Mouse (Mus musculus): ENCODE data around the gene Gm4567. TPM values are rescaled to one million over a fixed set of nuclear protein-coding genes. Genes with fewer than 3 reads are reported as not detected.

Gm4567 gene
- polyA plus RNA-seq (2014; fragmentation: Illumina TruSeq; extraction: RNeasy Lipid Tissue Mini Kit (QIAGEN cat#74804); ENCODE audit: low read depth, low replicate concordance): not detected

DNA sequence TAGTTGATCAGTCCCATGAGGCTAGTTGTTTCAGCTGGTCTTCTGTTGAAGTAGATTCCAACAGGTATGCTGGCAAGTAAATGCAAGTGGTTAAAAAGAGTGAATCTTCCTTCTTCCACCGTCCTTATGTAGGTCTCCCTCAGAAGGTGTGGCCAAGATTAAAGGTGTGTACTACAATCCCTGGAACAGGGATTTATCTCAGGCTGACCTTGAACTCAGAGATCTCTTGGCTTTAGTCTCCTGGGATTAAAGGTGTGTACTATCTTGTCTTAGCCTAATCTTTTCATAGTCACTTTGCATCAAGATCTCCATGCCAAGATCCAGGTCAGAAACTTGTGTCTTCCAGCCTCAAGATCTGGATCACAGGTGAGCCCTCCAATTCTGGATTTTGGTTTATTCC, at the start of gene Gm4567:
Gene Gm4567 (minus strand): TSS at position 101 of the 400 bp plus-strand sequence.

DNA sequence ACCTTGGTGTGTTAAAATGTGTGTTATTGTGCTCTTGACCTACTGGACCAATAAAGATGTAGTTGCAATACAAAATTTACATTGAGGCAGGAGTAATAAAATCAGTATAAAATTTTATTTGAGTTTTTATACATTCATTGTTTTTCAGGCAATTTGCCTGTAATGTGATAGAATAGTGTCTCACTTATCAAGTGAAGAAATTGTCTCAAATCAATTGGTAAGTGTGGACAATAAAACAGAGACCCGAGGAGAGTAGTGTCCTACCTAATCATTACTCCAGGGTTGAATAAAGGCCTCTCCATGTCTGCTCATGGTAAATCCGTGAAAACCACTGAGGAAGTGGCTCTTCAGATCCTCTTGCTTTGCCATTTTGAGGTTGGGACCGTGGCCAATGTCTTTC, 41.9 kb upstream of the Gm4567 start, which contains the start of gene Vmn1r157:
Gene Vmn1r157 (plus strand): TSS at position 301 of the 400 bp plus-strand sequence.

DNA sequence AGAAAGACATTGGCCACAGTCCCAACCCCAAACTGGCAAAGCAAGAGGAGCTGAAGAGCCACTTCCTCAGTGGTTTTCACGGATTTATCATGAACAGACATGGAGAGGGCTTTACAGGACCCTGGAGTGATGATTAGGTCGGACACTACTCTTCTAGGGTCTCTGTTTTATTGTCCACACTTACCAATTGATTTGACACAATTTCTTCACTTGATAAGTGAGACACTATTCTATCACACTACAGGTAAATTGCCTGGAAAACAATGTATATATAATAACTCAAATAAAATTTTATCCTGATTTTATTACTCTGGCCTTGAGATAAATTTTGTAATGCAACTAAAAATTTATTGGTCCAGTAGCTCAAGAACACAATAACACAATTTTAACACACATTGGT, 27.3 kb downstream of the Gm4567 start, which contains the start of gene Gm8693:
Gene Gm8693 (minus strand): TSS at position 101 of the 400 bp plus-strand sequence.

Other genes with a start within 250 kb of the Gm4567 start
- not detected for gene Vmn1r151, start 220.0 kb downstream of the Gm4567 start, polyA plus RNA-seq (2014; fragmentation: Illumina TruSeq; extraction: RNeasy Lipid Tissue Mini Kit (QIAGEN cat#74804); ENCODE audit: low read depth, low replicate concordance)
- not detected for gene Vmn1r152, start 196.7 kb downstream of the Gm4567 start, polyA plus RNA-seq (2014; fragmentation: Illumina TruSeq; extraction: RNeasy Lipid Tissue Mini Kit (QIAGEN cat#74804); ENCODE audit: low read depth, low replicate concordance)
- gene Gm8677, start 184.8 kb downstream of the Gm4567 start, polyA plus RNA-seq (2014; fragmentation: Illumina TruSeq; extraction: RNeasy Lipid Tissue Mini Kit (QIAGEN cat#74804); ENCODE audit: low read depth, low replicate concordance): not detected
- gene Gm4201, start 154.4 kb downstream of the Gm4567 start, polyA plus RNA-seq (2014; fragmentation: Illumina TruSeq; extraction: RNeasy Lipid Tissue Mini Kit (QIAGEN cat#74804); ENCODE audit: low read depth, low replicate concordance): not detected
- gene Gm4565, start 131.6 kb downstream of the Gm4567 start, polyA plus RNA-seq (2014; fragmentation: Illumina TruSeq; extraction: RNeasy Lipid Tissue Mini Kit (QIAGEN cat#74804); ENCODE audit: low read depth, low replicate concordance): not detected
- not detected for gene Vmn1r155, start 61.7 kb downstream of the Gm4567 start, polyA plus RNA-seq (2014; fragmentation: Illumina TruSeq; extraction: RNeasy Lipid Tissue Mini Kit (QIAGEN cat#74804); ENCODE audit: low read depth, low replicate concordance)
- not detected for gene Gm8693, start 27.4 kb downstream of the Gm4567 start, polyA plus RNA-seq (2014; fragmentation: Illumina TruSeq; extraction: RNeasy Lipid Tissue Mini Kit (QIAGEN cat#74804); ENCODE audit: low read depth, low replicate concordance)
- not detected for gene Vmn1r157, start 42.0 kb upstream of the Gm4567 start, polyA plus RNA-seq (2014; fragmentation: Illumina TruSeq; extraction: RNeasy Lipid Tissue Mini Kit (QIAGEN cat#74804); ENCODE audit: low read depth, low replicate concordance)
- gene Vmn1r158, start 71.1 kb upstream of the Gm4567 start, polyA plus RNA-seq (2014; fragmentation: Illumina TruSeq; extraction: RNeasy Lipid Tissue Mini Kit (QIAGEN cat#74804); ENCODE audit: low read depth, low replicate concordance): not detected
- gene Vmn1r159, start 123.9 kb upstream of the Gm4567 start, polyA plus RNA-seq (2014; fragmentation: Illumina TruSeq; extraction: RNeasy Lipid Tissue Mini Kit (QIAGEN cat#74804); ENCODE audit: low read depth, low replicate concordance): not detected
- not detected for gene Vmn1r160, start 151.5 kb upstream of the Gm4567 start, polyA plus RNA-seq (2014; fragmentation: Illumina TruSeq; extraction: RNeasy Lipid Tissue Mini Kit (QIAGEN cat#74804); ENCODE audit: low read depth, low replicate concordance)